Mouse (Mus musculus) MEL (cell line): Measurements from ENCODE around the gene Sorl1. TPM values are rescaled to one million over a fixed set of nuclear protein-coding genes. Genes with fewer than 3 reads are reported as not detected.

Source experiments
- DNase-seq: peaks from one replicate; pipeline ENCODE4 v3.0.0; 2011; ENCODE audit warnings: low read depth, low spot score
- H3K27ac ChIP-seq: 2 replicates; pipeline ENCODE4 v1.5.1; 2012; ENCODE audit warnings: low read depth, mild to moderate bottlenecking, control low read depth, low read length, moderate library complexity; ENCODE audit not compliant: control insufficient read depth
- H3K27me3 ChIP-seq, 2 experiments: fragments of 150-350 bp in 1 of 2; sonication (generic) in 1 of 2; 2 replicates each; pipeline ENCODE4 v1.6.1; 2012; ENCODE audit warnings: low read length in 2 of 2, mild to moderate bottlenecking in 2 of 2, improper control_type of control experiment in 1 of 2, moderate library complexity in 1 of 2; ENCODE audit not compliant: insufficient read depth in 2 of 2, control insufficient read depth in 1 of 2
- H3K36me3 ChIP-seq, 2 experiments: 2 replicates each; pipeline ENCODE4 v1.6.1; 2012 to 2014; ENCODE audit warnings: low read length in 2 of 2, improper control_type of control experiment in 1 of 2, inconsistent platforms in 1 of 2, mild to moderate bottlenecking in 1 of 2; ENCODE audit not compliant: insufficient read depth in 2 of 2, control insufficient read depth in 1 of 2
- H3K4me1 ChIP-seq, 2 experiments: fragments of 150-350 bp in 1 of 2; sonication (generic) in 1 of 2; 2 replicates each; pipeline ENCODE4 v1.6.1; 2012; ENCODE audit warnings: low read length in 2 of 2, improper control_type of control experiment in 1 of 2, mild to moderate bottlenecking in 1 of 2; ENCODE audit not compliant: insufficient read depth in 2 of 2, control insufficient read depth in 1 of 2
- H3K4me3 ChIP-seq, 2 experiments: fragments of 150-350 bp in 1 of 2; sonication (generic) in 1 of 2; 2 replicates each; pipeline ENCODE4 v1.5.1; 2012; ENCODE audit warnings: low read depth in 2 of 2, low read length in 2 of 2, mild to moderate bottlenecking in 2 of 2, moderate library complexity in 2 of 2, control low read depth in 1 of 2, improper control_type of control experiment in 1 of 2; ENCODE audit not compliant: control insufficient read depth in 1 of 2, insufficient read depth in 1 of 2
- H3K79me2 ChIP-seq: 2 replicates; pipeline ENCODE4 v1.6.1; 2012; ENCODE audit warnings: mild to moderate bottlenecking, low read length, moderate library complexity; ENCODE audit not compliant: control insufficient read depth, poor library complexity, insufficient read depth
- H3K9ac ChIP-seq: 2 replicates; pipeline ENCODE4 v1.6.1; 2012; ENCODE audit warnings: low read depth, mild to moderate bottlenecking, control low read depth, low read length, moderate library complexity; ENCODE audit not compliant: control insufficient read depth, poor library complexity, severe bottlenecking
- H3K9me3 ChIP-seq: fragments of 150-350 bp; sonication (generic); replicated peaks from 2 replicates; pipeline ENCODE4 v1.6.1; 2012; ENCODE audit warnings: mild to moderate bottlenecking, low read length, improper control_type of control experiment, moderate library complexity; ENCODE audit not compliant: insufficient read depth
- BHLHE40 ChIP-seq: IDR thresholded peaks from 2 replicates; pipeline ENCODE4 v1.6.1; 2012; ENCODE audit warnings: low read depth, mild to moderate bottlenecking, inconsistent platforms, low read length, improper control_type of control experiment, borderline replicate concordance
- CHD2 ChIP-seq: IDR thresholded peaks from 2 replicates; pipeline ENCODE4 v1.6.1; 2011; ENCODE audit warnings: low read length, improper control_type of control experiment
- CTCF ChIP-seq, 3 experiments: IDR thresholded peaks in 2 of 3; conservative IDR thresholded peaks in 1 of 3; 2 replicates each; pipeline ENCODE4 v1.5.1; 2011 to 2012; ENCODE audit warnings: low read length in 3 of 3, low read depth in 2 of 3, mild to moderate bottlenecking in 2 of 3, improper control_type of control experiment in 1 of 3, inconsistent platforms in 1 of 3, mixed read lengths in 1 of 3, moderate library complexity in 1 of 3; ENCODE audit not compliant: control insufficient read depth in 1 of 3, insufficient read depth in 1 of 3, poor library complexity in 1 of 3, severe bottlenecking in 1 of 3
- E2F4 ChIP-seq: IDR thresholded peaks from 2 replicates; pipeline ENCODE4 v1.6.1; 2011; ENCODE audit warnings: low read depth, low read length, improper control_type of control experiment, borderline replicate concordance
- ELF1 ChIP-seq: IDR thresholded peaks from 2 replicates; pipeline ENCODE4 v1.6.1; 2014; ENCODE audit warnings: low read depth, mild to moderate bottlenecking, inconsistent platforms, low read length, improper control_type of control experiment, moderate library complexity
- EP300 ChIP-seq, 2 experiments: IDR thresholded peaks; 2 replicates each; pipeline ENCODE4 v1.6.1; 2011; ENCODE audit warnings: improper control_type of control experiment in 2 of 2, low read length in 2 of 2, low read depth in 1 of 2, mild to moderate bottlenecking in 1 of 2
- GABPA ChIP-seq: IDR thresholded peaks from 2 replicates; pipeline ENCODE4 v1.6.1; 2012; ENCODE audit warnings: low read depth, mild to moderate bottlenecking, inconsistent platforms, low read length, improper control_type of control experiment, moderate library complexity
- GATA1 ChIP-seq: IDR thresholded peaks from 2 replicates; pipeline ENCODE4 v1.6.1; 2011; ENCODE audit warnings: low read depth, low read length, improper control_type of control experiment
- HCFC1 ChIP-seq: IDR thresholded peaks from 2 replicates; pipeline ENCODE4 v1.6.1; 2012; ENCODE audit warnings: low read depth, mild to moderate bottlenecking, inconsistent platforms, low read length, improper control_type of control experiment, moderate library complexity
- JUND ChIP-seq: IDR thresholded peaks from 2 replicates; pipeline ENCODE4 v1.6.1; 2011; ENCODE audit warnings: low read depth, mild to moderate bottlenecking, improper control_type of control experiment, low read length
- KAT2A ChIP-seq: conservative IDR thresholded peaks from 2 replicates; pipeline ENCODE4 v1.6.1; 2012; ENCODE audit warnings: low read depth, low read length, improper control_type of control experiment, inconsistent platforms
- MAX ChIP-seq: IDR thresholded peaks from 2 replicates; pipeline ENCODE4 v1.6.1; 2011; ENCODE audit warnings: low read length, improper control_type of control experiment
- MAZ ChIP-seq: IDR thresholded peaks from 2 replicates; pipeline ENCODE4 v1.6.1; 2012; ENCODE audit warnings: low read depth, mild to moderate bottlenecking, inconsistent platforms, low read length, improper control_type of control experiment
- MEF2A ChIP-seq: IDR thresholded peaks from 2 replicates; pipeline ENCODE4 v1.6.1; 2014; ENCODE audit warnings: low read depth, mild to moderate bottlenecking, inconsistent platforms, low read length, improper control_type of control experiment; ENCODE audit not compliant: poor library complexity, insufficient replicate concordance, severe bottlenecking; ENCODE audit errors: extremely low read depth
- MXI1 ChIP-seq: IDR thresholded peaks from 2 replicates; pipeline ENCODE4 v1.6.1; 2011; ENCODE audit warnings: mild to moderate bottlenecking, low read depth, low read length, improper control_type of control experiment
- MYC ChIP-seq: IDR thresholded peaks from 2 replicates; pipeline ENCODE4 v1.6.1; 2011; ENCODE audit warnings: low read depth, mild to moderate bottlenecking, low read length, improper control_type of control experiment, moderate library complexity
- NELFE ChIP-seq: IDR thresholded peaks from 2 replicates; pipeline ENCODE4 v1.6.1; 2011; ENCODE audit warnings: low read depth, low read length, improper control_type of control experiment
- NRF1 ChIP-seq: IDR thresholded peaks from 2 replicates; pipeline ENCODE4 v1.6.1; 2014; ENCODE audit warnings: low read depth, mild to moderate bottlenecking, inconsistent platforms, low read length, improper control_type of control experiment, moderate library complexity; ENCODE audit not compliant: poor library complexity, insufficient read depth, severe bottlenecking
- POLR2A ChIP-seq, 2 experiments: IDR thresholded peaks; 2 replicates each; pipeline ENCODE4 v1.6.1; 2011 to 2012; ENCODE audit warnings: low read length in 2 of 2, mild to moderate bottlenecking in 2 of 2, control low read depth in 1 of 2, improper control_type of control experiment in 1 of 2, low read depth in 1 of 2, moderate library complexity in 1 of 2; ENCODE audit not compliant: control insufficient read depth in 1 of 2, insufficient read depth in 1 of 2, poor library complexity in 1 of 2
- POLR2AphosphoS5 ChIP-seq: IDR thresholded peaks from 2 replicates; pipeline ENCODE4 v1.6.1; 2012; ENCODE audit warnings: low read depth, borderline replicate concordance, mild to moderate bottlenecking, inconsistent platforms, low read length, moderate library complexity, mixed read lengths
- RAD21 ChIP-seq: IDR thresholded peaks from 2 replicates; pipeline ENCODE4 v1.6.1; 2011; ENCODE audit warnings: mild to moderate bottlenecking, low read depth, low read length, improper control_type of control experiment
- TCF12 ChIP-seq: IDR thresholded peaks from 2 replicates; pipeline ENCODE4 v1.6.1; 2014; ENCODE audit warnings: low read depth, mild to moderate bottlenecking, inconsistent platforms, low read length, improper control_type of control experiment, moderate library complexity
- UBTF ChIP-seq: IDR thresholded peaks from 2 replicates; pipeline ENCODE4 v1.6.1; 2012; ENCODE audit warnings: low read depth, mild to moderate bottlenecking, inconsistent platforms, low read length, improper control_type of control experiment, moderate library complexity, borderline replicate concordance; ENCODE audit not compliant: insufficient read depth
- USF1 ChIP-seq: IDR thresholded peaks from 2 replicates; pipeline ENCODE4 v1.6.1; 2014; ENCODE audit warnings: low read depth, mild to moderate bottlenecking, inconsistent platforms, low read length, improper control_type of control experiment, moderate library complexity
- ZC3H11A ChIP-seq: IDR thresholded peaks from 2 replicates; pipeline ENCODE4 v1.6.1; 2012; ENCODE audit warnings: low read depth, mild to moderate bottlenecking, inconsistent platforms, low read length, improper control_type of control experiment
- ZNF384 ChIP-seq: IDR thresholded peaks from 2 replicates; pipeline ENCODE4 v1.6.1; 2012; ENCODE audit warnings: low read depth, mild to moderate bottlenecking, inconsistent platforms, low read length, improper control_type of control experiment
- polyA plus RNA-seq, 2 experiments: library from polyadenylated mRNA; stranded (reverse) in 1 of 2; unstranded in 1 of 2; fragments of >175 nt in 1 of 2; fragments of >200 nt in 1 of 2; gene quantifications; 2 replicates each; pipeline versions ENCODE4 v1.2.1 to v1.2.4; 2012; ENCODE audit warnings: low replicate concordance in 2 of 2, low read depth in 1 of 2; ENCODE audit not compliant: insufficient read length in 2 of 2, insufficient read depth in 1 of 2, missing spikeins in 1 of 2
- total RNA-seq: library from RNA; depleted of rRNA; stranded (reverse); fragments of 300-350 nt; gene quantifications from 2 replicates; pipeline ENCODE4 v1.2.3, GENCODE M21; 2012

Gene Sorl1
- total and polyA plus RNA-seq, 3 experiments, result not detected

GRCm38 (mm10) chr9:41985052-41985451 is 139.0 kb downstream of the Sorl1 start:
- H3K27me3 ChIP-seq, result no peaks in the 10 kb centered on the region
- DNase-seq, result no peak
- H3K9ac ChIP-seq, result no peak overlapping the region
- no peak for TF ChIP-seq MAZ
- H3K4me3 ChIP-seq, result no peak overlapping the region
- H3K36me3 ChIP-seq, result no peaks in the 10 kb centered on the region
- no peaks in the 10 kb centered on the region for H3K9me3 ChIP-seq
- no peaks in the 10 kb centered on the region for H3K79me2 ChIP-seq
- H3K27ac ChIP-seq, result no peak overlapping the region
- no peaks in the 10 kb centered on the region for H3K4me1 ChIP-seq

GRCm38 (mm10) chr9:41984306-41984705 is 139.8 kb downstream of the Sorl1 start:
- H3K79me2 ChIP-seq, result no peaks in the 10 kb centered on the region
- H3K4me3 ChIP-seq, result no peak overlapping the region
- no peaks in the 10 kb centered on the region for H3K4me1 ChIP-seq
- H3K27me3 ChIP-seq, result no peaks in the 10 kb centered on the region
- no peaks in the 10 kb centered on the region for H3K36me3 ChIP-seq
- TF ChIP-seq EP300 (IDR thresholded peaks at IDR 0.05; ENCODE audit: low read depth in 1 of 2, low read length in 2 of 2) (no peak), ZC3H11A (no peak), NELFE (no peak), GATA1 (no peak), ELF1 (no peak), HCFC1 (no peak), MXI1 (no peak), E2F4 (no peak), POLR2A (IDR thresholded peaks at IDR 0.05; ENCODE audit: control insufficient read depth in 1 of 2, insufficient read depth in 1 of 2, low read depth in 1 of 2, low read length in 2 of 2, poor library complexity in 1 of 2) (no peak), MEF2A (no peak), POLR2AphosphoS5 (no peak), KAT2A (no peak), BHLHE40 (no peak)
- H3K27ac ChIP-seq, result no peak overlapping the region
- DNase-seq, result no peak
- no peaks in the 10 kb centered on the region for H3K9me3 ChIP-seq
- no peak overlapping the region for H3K9ac ChIP-seq

GRCm38 (mm10) chr9:41983286-41983685 is 140.8 kb downstream of the Sorl1 start:
- Histone ChIP-seq H3K9me3 (no peaks in the 10 kb centered on the region), H3K4me1 (no peaks in the 10 kb centered on the region), H3K79me2 (no peaks in the 10 kb centered on the region), H3K36me3 (no peaks in the 10 kb centered on the region), H3K27ac (no peak overlapping the region), H3K4me3 (no peak overlapping the region), H3K27me3 (no peaks in the 10 kb centered on the region), H3K9ac (no peak overlapping the region)
- no peak for DNase-seq
- TF ChIP-seq TCF12, result no peak
- no peak for TF ChIP-seq GABPA
- no peak for TF ChIP-seq CTCF (IDR thresholded peaks at IDR 0.05 in 2 of 3, conservative IDR thresholded peaks at IDR 0.05 in 1 of 3; ENCODE audit: control insufficient read depth in 1 of 3, insufficient read depth in 1 of 3, low read depth in 2 of 3, low read length in 3 of 3, poor library complexity in 1 of 3, severe bottlenecking in 1 of 3)
- no peak for TF ChIP-seq ELF1
- TF ChIP-seq RAD21, result no peak
- no peak for TF ChIP-seq HCFC1
- TF ChIP-seq KAT2A, result no peak
- no peak for TF ChIP-seq MEF2A
- TF ChIP-seq ZNF384, result no peak
- TF ChIP-seq MAX, result no peak
- TF ChIP-seq BHLHE40, result no peak
- no peak for TF ChIP-seq JUND
- TF ChIP-seq MYC, result no peak
- TF ChIP-seq CHD2, result no peak
- TF ChIP-seq USF1, result no peak
- TF ChIP-seq NRF1, result no peak
- no peak for TF ChIP-seq UBTF
- TF ChIP-seq E2F4, result no peak
